Mouse (Mus musculus) heart, embryonic 16.5 days (tissue): Measurements from ENCODE around the gene Fnip1. TPM values are rescaled to one million over a fixed set of nuclear protein-coding genes. Genes with fewer than 3 reads are reported as not detected.
"Not testable (repeated sequence)": the region's sequence is repeated elsewhere in the genome, so short reads cannot be mapped to it uniquely, and the experiment has no call there.

Experiments
- ATAC-seq: fragments of 200-750 bp; cut with Nextera tagmentation; replicated peaks from 2 replicates; pipeline ENCODE4 v1.8.0; 2017; ENCODE audit warnings: moderate number of reproducible peaks; ENCODE audit not compliant: insufficient read depth, low FRiP score; ENCODE audit errors: extremely low read depth
- H3K27ac ChIP-seq: fragments of 300-500 bp; sonication (generic); 2 replicates; pipeline ENCODE4 v1.5.1; 2014; ENCODE audit warnings: mild to moderate bottlenecking, low read length, control low read depth, moderate library complexity
- H3K27me3 ChIP-seq: fragments of 300-500 bp; sonication (generic); 2 replicates; pipeline ENCODE4 v1.6.1; 2014; ENCODE audit warnings: low read length, mixed read lengths; ENCODE audit not compliant: control insufficient read depth, insufficient read depth
- H3K36me3 ChIP-seq: fragments of 300-500 bp; sonication (generic); 2 replicates; pipeline ENCODE4 v1.6.1; 2014; ENCODE audit not compliant: control insufficient read depth, insufficient read depth
- H3K4me1 ChIP-seq: fragments of 300-500 bp; sonication (generic); 2 replicates; pipeline ENCODE4 v1.6.1; 2014; ENCODE audit warnings: low read length, mixed read lengths; ENCODE audit not compliant: control insufficient read depth, insufficient read depth
- H3K4me2 ChIP-seq: fragments of 300-500 bp; sonication (generic); 2 replicates; pipeline ENCODE4 v1.6.1; 2014; ENCODE audit warnings: low read depth, mild to moderate bottlenecking, control low read depth, low read length
- H3K4me3 ChIP-seq: fragments of 300-500 bp; sonication (generic); 2 replicates; pipeline ENCODE4 v1.5.1; 2014; ENCODE audit warnings: mild to moderate bottlenecking, control low read depth, low read length
- H3K9ac ChIP-seq: fragments of 300-500 bp; sonication (generic); 2 replicates; pipeline ENCODE4 v1.6.1; 2014; ENCODE audit warnings: low read length, control low read depth
- H3K9me3 ChIP-seq: fragments of 300-500 bp; sonication (generic); replicated peaks from 2 replicates; pipeline ENCODE4 v1.6.1; 2016; ENCODE audit warnings: low read length; ENCODE audit not compliant: control insufficient read depth
- WGBS: fragments of 180-500 bp; shearing (Covaris S2); extraction: QIAGEN DNeasy Blood & Tissue Kit; methylation state at CpG from one replicate; pipeline ENCODE4 v1.1.7; 2014; 5-methylcytosine and 5-hydroxymethylcytosine counted together
- polyA plus RNA-seq: library from polyadenylated mRNA; unstranded; fragments of >200 nt; fragmentation: Nextera tagmentation; extraction: Ambion mirVana; gene quantifications from 2 replicates; pipeline ENCODE4 v1.2.1, GENCODE M21; 2015

Gene Fnip1
- polyA plus RNA-seq, 1 experiment from 2014 or later, result 9.3 TPM

- H3K4me3 ChIP-seq, result peak overlapping the region; percentile 97
- no peaks in the 10 kb centered on the region for H3K27me3 ChIP-seq
- ATAC-seq, result no peak
- H3K4me1 ChIP-seq, result peaks cover 15% of the 10 kb centered on the region
- H3K9me3 ChIP-seq, result no peaks in the 10 kb centered on the region
- H3K9ac ChIP-seq, result peak overlapping the region; percentile 98
- peak overlapping the region; percentile 92 for H3K27ac ChIP-seq
- WGBS, result 7% methylated on average over 11 of the region's 11 CpGs
- H3K4me2 ChIP-seq, result peak overlapping the region; percentile 69
- H3K36me3 ChIP-seq, result no peaks in the 10 kb centered on the region
These were observed 1.1 kb downstream of the Fnip1 start for GRCm38 (mm10) chr11:54438991-54439690.

DNA sequence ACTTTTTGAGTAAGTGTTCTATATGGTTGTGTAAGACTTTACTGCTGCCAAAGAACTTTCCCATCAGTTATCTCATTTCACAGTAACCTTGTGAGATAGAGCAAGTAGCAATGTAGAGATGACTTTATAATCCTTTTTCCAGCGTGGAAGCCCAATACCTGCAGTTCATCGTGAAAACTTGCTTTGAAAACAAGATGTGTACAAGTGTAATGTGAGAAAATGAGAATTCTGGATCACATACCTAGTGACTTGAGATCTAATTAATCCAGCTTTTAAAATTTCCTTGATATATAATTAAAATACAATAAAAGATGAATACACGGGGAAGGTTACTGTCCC lies 1.7 kb downstream of the Fnip1 start:
- H3K9me3 ChIP-seq, result no peaks in the 10 kb centered on the region
- no peak for ATAC-seq
- no peak overlapping the region for H3K27ac ChIP-seq
- 48% methylated on average over 3 of the region's 3 CpGs for WGBS
- peak overlapping the region; percentile 69 for H3K4me2 ChIP-seq
- peaks cover 15% of the 10 kb centered on the region for H3K4me1 ChIP-seq
- no peaks in the 10 kb centered on the region for H3K36me3 ChIP-seq
- peak overlapping the region; percentile 97 for H3K4me3 ChIP-seq
- no peaks in the 10 kb centered on the region for H3K27me3 ChIP-seq
- peak overlapping the region; percentile 98 for H3K9ac ChIP-seq

- not testable (repeated sequence) for H3K27me3 ChIP-seq, ATAC-seq, H3K9ac ChIP-seq, H3K4me2 ChIP-seq, H3K4me1 ChIP-seq, H3K36me3 ChIP-seq, H3K9me3 ChIP-seq, H3K4me3 ChIP-seq, H3K27ac ChIP-seq
- 86% methylated on average over 3 of the region's 3 CpGs for WGBS
These were observed 12.8 kb downstream of the Fnip1 start for GRCm38 (mm10) chr11:54450757-54451156.

DNA sequence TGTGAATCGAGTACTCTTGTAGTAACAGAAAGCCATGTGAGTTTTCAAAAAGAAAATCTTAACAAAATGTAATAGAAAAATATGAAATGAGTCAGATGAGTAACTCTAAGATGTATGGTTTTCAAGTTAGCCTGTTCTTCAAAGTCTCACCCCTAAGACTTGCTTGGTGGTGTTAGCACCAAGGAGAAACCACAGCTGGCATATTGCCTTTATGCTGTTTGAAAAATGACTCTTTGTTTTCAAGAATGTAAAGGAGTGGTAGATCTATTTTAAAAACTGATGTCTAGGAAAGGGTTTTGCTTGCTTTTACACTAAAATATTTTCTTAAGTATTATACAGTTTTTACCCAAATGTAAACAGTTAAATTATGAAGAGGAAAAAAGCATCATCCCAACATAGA lies 16.5 kb downstream of the Fnip1 start:
- no peaks in the 10 kb centered on the region for H3K9me3 ChIP-seq
- no peaks in the 10 kb centered on the region for H3K36me3 ChIP-seq
- no peak overlapping the region for H3K9ac ChIP-seq
- no peak overlapping the region for H3K4me2 ChIP-seq
- no peaks in the 10 kb centered on the region for H3K27me3 ChIP-seq
- WGBS, result 75% methylated on average over 1 of the region's 1 CpGs
- peaks cover 2% of the 10 kb centered on the region for H3K4me1 ChIP-seq
- ATAC-seq, result no peak
- H3K27ac ChIP-seq, result no peak overlapping the region
- H3K4me3 ChIP-seq, result no peak overlapping the region

GRCm38 (mm10) chr11:54456875-54457274 lies 18.9 kb downstream of the Fnip1 start:
- Histone ChIP-seq H3K4me2 (no peak overlapping the region), H3K27ac (no peak overlapping the region), H3K9me3 (no peaks in the 10 kb centered on the region), H3K4me3 (no peak overlapping the region), H3K9ac (no peak overlapping the region), H3K4me1 (no peaks in the 10 kb centered on the region; the same call in 1 of the 2 replicates), H3K27me3 (no peaks in the 10 kb centered on the region), H3K36me3 (no peaks in the 10 kb centered on the region)
- WGBS, result 42% methylated on average over 2 of the region's 2 CpGs
- ATAC-seq, result no peak

- no peak for ATAC-seq
- WGBS, result 85% methylated on average over 1 of the region's 1 CpGs
- Histone ChIP-seq H3K27ac (no peak overlapping the region), H3K4me1 (no peaks in the 10 kb centered on the region; the same call in 1 of the 2 replicates), H3K4me2 (no peak overlapping the region), H3K9ac (no peak overlapping the region), H3K4me3 (no peak overlapping the region), H3K27me3 (no peaks in the 10 kb centered on the region), H3K9me3 (0 out of 2 replicates have a peak, but pooled peaks cover 2% of the 10 kb centered on the region), H3K36me3 (0 out of 2 replicates have a peak, but pooled peaks cover 3% of the 10 kb centered on the region)
These were observed 20.2 kb downstream of the Fnip1 start for GRCm38 (mm10) chr11:54458168-54458567.

DNA sequence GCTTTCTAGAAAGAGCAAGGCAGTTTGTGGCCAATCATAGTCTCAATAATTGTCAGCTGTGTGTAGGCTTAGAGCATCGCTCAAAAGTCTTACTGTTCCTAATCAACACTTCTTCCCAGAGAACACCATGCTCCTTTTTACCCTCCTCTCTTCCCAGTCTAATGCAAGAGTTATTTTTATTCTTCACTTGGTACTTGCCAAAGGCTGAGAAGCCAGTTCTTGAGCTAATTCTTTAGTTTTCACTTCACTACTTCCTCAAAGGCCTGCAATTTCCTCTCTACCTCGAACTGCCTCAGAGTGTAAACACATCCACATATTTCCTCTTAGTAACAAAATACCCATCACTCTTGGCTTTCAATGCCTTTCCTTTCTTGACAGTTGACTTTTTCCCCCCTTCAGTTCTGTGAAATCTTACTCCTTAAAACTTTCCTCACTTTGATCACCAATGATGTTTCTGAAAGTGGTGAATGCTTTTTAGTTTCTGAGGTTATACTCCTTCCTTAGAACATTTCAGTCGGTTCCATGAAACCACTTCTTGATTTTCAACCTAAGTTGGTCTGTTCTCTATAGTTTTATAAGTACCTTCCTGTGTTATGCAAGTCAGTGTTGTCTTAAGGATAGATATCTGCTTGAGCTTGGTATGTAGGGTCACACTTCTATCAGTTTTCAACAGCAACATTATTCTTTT lies 26.7 kb downstream of the Fnip1 start:
- Histone ChIP-seq H3K9ac (no peak overlapping the region), H3K9me3 (0 out of 2 replicates have a peak, but pooled peaks cover 2% of the 10 kb centered on the region), H3K4me3 (no peak overlapping the region), H3K4me1 (peaks cover 13% of the 10 kb centered on the region), H3K36me3 (peaks cover 8% of the 10 kb centered on the region; the same call in 1 of the 2 replicates), H3K4me2 (no peak overlapping the region), H3K27me3 (no peaks in the 10 kb centered on the region), H3K27ac (peak overlapping the region; percentile 58)
- 47% methylated on average over 3 of the region's 3 CpGs for WGBS
- no peak for ATAC-seq

- H3K4me2 ChIP-seq, result no peak overlapping the region
- H3K27ac ChIP-seq, result no peak overlapping the region
- no peak overlapping the region for H3K9ac ChIP-seq
- H3K4me3 ChIP-seq, result no peak overlapping the region
- 95% methylated on average over 4 of the region's 4 CpGs for WGBS
- ATAC-seq, result no peak
- H3K9me3 ChIP-seq, result peaks cover 8% of the 10 kb centered on the region
- H3K36me3 ChIP-seq, result peaks cover 15% of the 10 kb centered on the region
- H3K4me1 ChIP-seq, result no peaks in the 10 kb centered on the region
- H3K27me3 ChIP-seq, result no peaks in the 10 kb centered on the region
These were observed 34.2 kb downstream of the Fnip1 start for GRCm38 (mm10) chr11:54472231-54472630.

GRCm38 (mm10) chr11:54478414-54478813 lies 40.4 kb downstream of the Fnip1 start:
- H3K4me1 ChIP-seq, result no peaks in the 10 kb centered on the region
- H3K27ac ChIP-seq, result no peak overlapping the region
- no peaks in the 10 kb centered on the region for H3K27me3 ChIP-seq
- H3K4me2 ChIP-seq, result no peak overlapping the region
- H3K9ac ChIP-seq, result no peak overlapping the region
- H3K4me3 ChIP-seq, result no peak overlapping the region
- ATAC-seq, result no peak
- no peaks in the 10 kb centered on the region for H3K9me3 ChIP-seq
- peaks cover 9% of the 10 kb centered on the region for H3K36me3 ChIP-seq
- 85% methylated on average over 1 of the region's 1 CpGs for WGBS
